Mouse (Mus musculus): Measurements from ENCODE around the gene Smco3. TPM values are rescaled to one million over a fixed set of nuclear protein-coding genes. Genes with fewer than 3 reads are reported as not detected.
"Not testable (repeated sequence)": the region's sequence is repeated elsewhere in the genome, so short reads cannot be mapped to it uniquely, and the experiment has no call there.

Smco3 gene
- 1 to 10 TPM in 1 of 2 experiments, under 1 TPM in 1; 0.62 to 1.6 TPM for total RNA-seq (2021)
- long read RNA-seq, experiment 1, partial matches to known transcripts, result 0 of 1 reads
- long read RNA-seq, experiment 1, other reads (novel, unspliced or antisense), result 0 of 1 reads
- long read RNA-seq, experiment 2, result 0 reads

DNA sequence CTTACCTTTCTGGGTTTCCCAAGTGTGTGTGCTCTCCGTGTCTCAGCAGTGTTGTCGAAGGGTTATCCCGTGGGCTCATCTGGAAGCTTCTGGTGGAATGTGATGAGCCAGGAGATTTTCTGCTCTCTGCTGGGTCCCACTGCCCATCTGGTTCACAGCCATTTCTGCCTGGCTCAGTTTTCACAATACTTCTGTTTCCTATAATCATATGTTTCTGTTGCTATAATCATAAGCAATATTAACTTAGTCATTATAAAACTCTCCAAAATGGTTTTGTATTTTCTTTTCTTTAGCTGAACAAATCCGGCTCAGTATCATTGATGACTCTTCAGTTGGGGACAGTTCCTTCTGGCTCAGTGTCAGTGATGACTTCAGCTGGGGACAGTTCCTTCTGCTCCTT, at the start of gene Smco3:
Gene Smco3, minus strand, starts transcription at position 101 of the 400 bp plus-strand sequence.
- intact Hi-C loops (cut with DNase I; ENCODE audit: low total_unique reads), result no loop called here
- DNase-seq, result no peak

DNA sequence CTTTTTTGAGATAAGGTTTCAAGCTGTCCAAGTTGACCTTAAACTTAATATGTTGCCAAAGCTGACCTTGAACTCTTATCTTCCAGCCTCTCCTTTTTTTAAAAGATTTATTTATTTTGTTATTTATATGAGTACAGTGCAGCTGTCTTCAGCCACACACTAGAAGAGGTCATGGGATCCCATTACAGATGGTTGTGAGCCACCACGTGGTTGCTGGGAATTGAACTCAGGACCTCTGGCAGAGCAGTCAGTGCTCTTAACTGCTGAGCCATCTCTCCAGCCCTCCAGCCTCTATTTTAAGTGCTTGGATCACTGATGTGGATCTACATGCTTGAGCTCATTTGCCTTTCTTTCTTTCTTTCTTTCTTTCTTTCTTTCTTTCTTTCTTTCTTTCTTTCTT, 49.5 kb upstream of the Smco3 start:
- intact Hi-C loops (cut with DNase I; ENCODE audit: low total_unique reads); DNase-seq: not testable (repeated sequence)

DNA sequence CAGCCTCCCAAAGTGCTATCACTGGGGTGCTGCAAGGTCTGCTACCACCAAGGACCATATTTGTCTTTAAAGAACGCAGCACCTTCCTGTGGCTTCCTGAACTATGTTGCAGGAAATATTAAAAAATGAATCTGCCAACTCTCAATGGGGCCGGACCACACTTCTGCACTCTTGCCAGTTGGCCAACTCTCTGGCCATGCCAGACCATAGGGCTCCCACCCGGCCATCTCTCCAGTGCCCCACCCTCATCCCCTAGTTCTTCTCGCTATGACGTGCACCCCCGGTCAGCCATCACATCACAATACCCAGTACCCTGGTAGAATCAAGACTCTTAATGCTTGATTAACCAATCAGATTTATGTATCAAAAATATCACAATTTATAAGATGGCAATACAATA, 48.7 kb upstream of the Smco3 start:
- DNase-seq, result no peak
- intact Hi-C loops (cut with DNase I; ENCODE audit: low total_unique reads), result no loop called here

DNA sequence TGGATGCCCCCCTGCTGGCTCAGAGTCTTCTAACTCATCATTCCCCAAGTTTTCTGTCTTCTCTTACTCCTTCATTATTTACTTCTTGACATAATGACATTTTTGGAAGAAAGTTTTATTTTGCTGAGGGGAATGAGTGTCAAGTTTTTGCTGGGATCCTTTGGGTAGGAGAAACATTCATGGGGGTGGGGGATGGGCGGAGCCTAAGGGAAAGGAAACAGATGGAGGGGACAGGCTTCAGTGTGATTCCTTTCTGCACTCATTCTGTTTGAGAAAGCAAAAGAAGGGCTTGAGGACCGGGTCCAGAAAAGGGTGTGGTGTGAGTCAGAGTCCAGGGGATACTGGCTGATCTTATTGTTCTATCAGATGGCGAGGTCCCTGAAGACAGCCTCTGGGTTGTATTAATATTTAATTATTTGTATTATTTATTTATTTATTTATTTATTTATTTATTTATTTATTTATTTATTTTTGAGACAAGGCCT, 48.2 kb upstream of the Smco3 start:
- intact Hi-C loops (cut with DNase I; ENCODE audit: low total_unique reads), result no loop called here
- DNase-seq, result peak; percentile 40

DNA sequence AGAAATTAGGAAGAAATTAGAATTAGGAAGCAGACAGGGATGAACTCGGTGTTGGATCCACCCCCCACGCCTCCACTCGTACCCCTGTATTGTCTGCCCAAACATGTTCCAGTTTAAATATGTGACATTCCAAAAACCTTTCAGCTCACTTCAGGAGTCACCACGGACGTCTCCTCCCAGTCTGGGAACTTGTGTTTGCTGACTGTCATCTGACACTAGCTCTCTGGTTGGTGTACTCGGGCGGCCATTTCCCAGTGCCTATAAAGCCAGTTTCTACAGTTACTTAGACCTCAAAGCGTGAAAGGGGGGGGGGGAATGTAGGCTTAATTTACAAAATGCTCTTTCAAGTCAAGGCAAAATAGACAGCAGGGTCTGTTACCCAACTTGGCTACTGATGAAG, 46.4 kb upstream of the Smco3 start:
- intact Hi-C loops (cut with DNase I; ENCODE audit: low total_unique reads), result no loop called here
- no peak for DNase-seq

DNA sequence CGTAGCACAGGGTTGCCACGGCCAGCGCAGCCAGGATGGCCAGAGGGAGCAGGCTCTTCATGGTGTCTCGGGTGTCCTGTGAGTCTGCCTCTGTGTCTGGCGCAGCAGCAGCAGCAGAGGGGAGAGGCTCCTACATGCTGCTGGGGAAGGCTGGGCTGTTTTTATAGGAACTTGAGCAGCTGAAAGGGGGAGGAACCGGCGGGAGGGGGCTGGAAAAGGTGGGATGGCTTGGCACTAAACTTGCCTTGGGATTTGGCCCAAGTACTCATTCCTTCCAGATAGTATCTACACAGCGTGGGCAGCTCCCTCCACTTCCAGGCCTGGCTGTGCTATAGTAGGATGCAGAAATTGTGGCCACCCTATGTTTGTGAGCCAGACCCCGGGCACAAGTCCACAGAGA, 40.4 kb upstream of the Smco3 start, which contains the start of gene Mgp:
Gene Mgp, minus strand, starts transcription at position 154 of the 400 bp plus-strand sequence.
- DNase-seq, result peak; percentile 46
- intact Hi-C loops (cut with DNase I; ENCODE audit: low total_unique reads), result no loop called here

DNA sequence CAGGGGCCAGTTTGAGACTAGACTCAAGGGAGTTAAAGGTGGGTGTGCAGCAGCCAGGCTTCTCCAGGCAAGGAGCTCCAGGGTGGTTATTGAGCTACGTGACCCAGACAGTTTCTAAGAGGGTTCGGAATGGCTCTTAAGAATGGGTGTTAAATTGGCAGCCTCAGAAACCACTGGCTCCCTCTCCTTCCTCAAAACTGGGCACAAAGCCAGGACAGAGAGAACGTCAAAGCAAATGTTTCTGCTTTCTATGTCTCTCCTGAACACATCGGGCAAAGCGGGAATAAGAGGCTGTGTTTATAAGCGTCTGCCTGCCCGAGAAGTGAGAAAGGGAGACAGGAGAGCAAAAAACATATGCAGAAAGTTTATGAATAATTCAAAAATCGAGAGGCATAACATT, 39.3 kb upstream of the Smco3 start:
- intact Hi-C loops (cut with DNase I; ENCODE audit: low total_unique reads), result no loop called here
- no peak for DNase-seq

DNA sequence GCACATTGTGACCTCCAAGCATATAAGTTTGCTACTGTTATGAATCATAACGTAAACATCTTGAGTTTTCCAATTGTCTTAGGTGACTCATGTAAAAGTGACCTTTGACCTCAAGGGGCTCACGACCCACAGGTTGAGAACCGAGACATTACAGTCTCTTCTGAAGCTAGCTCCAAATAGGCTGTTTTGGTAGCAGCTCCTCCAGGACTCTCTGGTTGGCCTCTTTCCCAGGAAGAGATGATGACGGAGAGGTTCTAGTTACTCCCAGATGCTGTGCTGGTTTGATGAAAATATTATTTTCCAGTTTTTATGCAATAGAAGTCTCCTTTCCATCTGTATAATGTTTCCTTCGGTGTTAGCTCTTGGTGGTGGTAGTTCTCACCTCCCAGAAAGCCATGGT, 33.7 kb upstream of the Smco3 start:
- DNase-seq, result no peak
- intact Hi-C loops (cut with DNase I; ENCODE audit: low total_unique reads), result no loop called here

DNA sequence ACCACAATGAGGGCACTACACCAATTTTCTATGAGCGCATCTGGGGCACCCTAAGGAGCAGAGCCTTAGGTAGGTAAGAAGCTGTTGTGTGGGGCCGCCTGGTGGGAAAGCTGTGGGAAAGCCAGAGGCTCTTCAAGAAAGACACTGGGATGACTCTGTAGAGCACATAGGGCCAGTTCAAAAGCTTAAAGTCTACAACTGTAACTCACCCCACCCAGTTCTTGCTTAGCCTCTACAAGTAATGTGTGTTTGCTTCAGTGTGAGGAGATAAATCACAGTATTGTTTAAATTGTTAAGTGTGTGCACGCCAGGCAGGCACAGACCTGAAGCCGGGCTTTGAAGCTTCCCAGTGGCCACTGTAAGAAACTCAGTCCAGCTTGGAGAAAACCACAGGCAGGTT, 30.9 kb upstream of the Smco3 start:
- intact Hi-C loops (cut with DNase I; ENCODE audit: low total_unique reads), result no loop called here

DNA sequence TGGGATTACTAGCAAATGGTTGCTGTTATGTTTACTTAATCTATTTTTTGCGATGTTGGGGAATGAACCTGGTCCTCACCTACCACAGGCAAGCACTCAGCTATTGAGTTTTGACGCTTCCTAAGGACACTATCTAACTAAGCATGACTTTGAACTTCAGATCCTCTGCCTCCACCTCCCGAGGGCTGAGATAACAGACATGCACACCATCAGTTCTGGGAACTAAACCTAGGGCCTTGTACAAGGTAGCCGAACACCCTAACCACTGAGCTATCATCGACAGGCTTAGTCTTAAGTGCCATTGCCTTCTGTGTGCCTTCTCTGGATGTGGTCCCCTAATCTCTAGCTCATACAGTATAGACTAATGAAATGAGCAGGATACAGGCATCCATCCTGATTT, 30.1 kb upstream of the Smco3 start:
- DNase-seq, result no peak
- intact Hi-C loops (cut with DNase I; ENCODE audit: low total_unique reads), result no loop called here

More for the DNA sequence above, 30.9 kb upstream of the Smco3 start:
- no peak for DNase-seq

DNA sequence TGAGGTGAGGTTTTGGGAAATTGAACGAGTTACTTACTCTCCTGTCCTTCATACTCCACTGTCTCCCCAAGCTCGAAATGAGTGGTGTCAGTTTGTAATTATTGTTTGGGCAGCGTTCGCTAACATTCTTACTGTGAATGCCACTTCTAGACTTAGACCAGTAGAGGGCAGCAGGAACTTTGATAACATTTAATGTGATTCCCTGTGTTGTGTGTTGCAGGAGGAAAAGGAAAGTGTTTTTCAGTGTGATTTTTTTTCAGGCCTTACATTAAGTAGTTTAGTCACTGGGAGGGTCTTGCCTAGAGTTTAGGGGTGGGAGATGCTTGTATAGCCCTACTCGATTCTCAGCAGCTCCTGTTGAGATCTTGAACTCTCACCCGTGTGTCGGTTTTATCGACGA, 25.8 kb upstream of the Smco3 start:
- intact Hi-C loops (cut with DNase I; ENCODE audit: low total_unique reads), result loop anchor here (2.0 to 5.0 kb wide), 3 partner anchors 60 to 121 kb away; no protein-coding TSS in a partner anchor
- no peak for DNase-seq

DNA sequence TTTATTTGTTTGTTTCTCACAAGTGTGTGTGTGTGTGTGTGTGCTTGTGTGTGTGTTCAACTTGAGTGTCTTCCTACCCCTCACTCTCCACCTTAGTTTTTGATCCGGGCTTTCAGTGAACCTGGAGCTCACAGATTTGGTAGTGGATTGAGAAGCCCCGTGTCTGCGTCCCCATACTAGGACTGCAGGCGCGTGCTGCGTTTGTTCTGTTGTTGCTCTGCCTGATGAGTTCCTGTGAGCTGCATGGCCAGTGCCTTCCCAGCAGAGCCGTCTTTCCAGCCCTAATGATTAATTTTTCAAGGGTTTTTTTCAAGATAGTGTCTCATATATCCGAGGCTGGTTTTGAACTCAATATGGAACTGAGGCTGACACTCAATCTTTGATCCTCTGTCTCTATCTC, 23.2 kb upstream of the Smco3 start:
- intact Hi-C loops (cut with DNase I; ENCODE audit: low total_unique reads), result no loop called here
- DNase-seq, result no peak

DNA sequence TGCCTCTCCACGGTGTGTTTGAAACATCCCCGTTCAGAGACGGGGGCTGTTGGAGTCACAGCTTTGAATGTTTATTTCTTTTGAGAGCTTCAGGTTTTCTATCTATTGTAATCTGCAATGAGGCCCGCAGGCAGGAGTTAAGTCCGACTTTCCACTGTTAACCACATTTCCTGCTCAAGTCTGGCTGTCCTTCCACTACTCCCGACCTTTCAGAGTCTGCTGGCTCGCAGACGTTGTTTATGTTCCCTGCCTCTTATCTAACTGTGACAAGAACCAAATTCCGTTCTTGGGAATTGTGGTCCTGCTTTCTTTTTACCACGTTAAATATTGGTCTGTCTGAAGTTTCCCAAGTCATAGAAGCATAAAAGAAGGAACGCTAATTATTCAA, 22.6 kb upstream of the Smco3 start:
- intact Hi-C loops (cut with DNase I; ENCODE audit: low total_unique reads), result no loop called here
- DNase-seq, result no peak

DNA sequence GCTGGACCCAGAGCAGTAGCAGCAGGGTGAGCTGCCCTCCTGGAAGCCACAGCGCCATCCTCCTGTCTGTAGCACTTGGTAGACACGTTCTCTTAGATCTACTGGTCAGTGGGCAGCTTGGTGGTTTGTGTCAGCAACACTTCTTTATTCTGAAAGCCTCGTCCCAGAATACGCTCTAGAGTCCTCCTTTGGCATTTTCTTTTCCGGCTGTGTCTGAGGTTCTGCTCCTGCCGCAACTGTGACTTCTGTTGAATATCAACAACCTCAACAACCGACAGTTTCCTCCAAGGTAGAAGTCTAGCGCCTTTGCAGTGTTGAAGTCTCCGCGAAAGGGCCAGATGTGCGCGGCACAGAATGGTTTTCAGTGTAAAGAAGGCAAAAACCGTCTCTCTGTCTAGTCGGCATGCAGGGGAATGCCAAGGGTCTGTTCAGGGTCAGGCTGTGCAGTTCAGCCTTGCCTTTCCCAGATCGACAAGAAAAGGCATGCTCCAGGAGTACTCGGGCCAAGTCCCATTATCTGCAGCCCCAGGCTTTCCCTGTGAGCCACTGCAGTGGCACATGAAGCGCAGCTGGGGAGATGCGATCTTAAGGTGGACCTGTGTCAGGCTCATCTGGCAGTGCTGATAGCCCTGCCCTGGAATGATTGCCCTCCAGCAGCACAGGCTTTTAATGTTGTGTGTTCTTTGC, 22.1 kb upstream of the Smco3 start, which contains the start of gene Art4:
Gene Art4, minus strand, starts transcription at position 548 of the 687 bp plus-strand sequence.
- intact Hi-C loops (cut with DNase I; ENCODE audit: low total_unique reads), result no loop called here
- DNase-seq, result no peak

DNA sequence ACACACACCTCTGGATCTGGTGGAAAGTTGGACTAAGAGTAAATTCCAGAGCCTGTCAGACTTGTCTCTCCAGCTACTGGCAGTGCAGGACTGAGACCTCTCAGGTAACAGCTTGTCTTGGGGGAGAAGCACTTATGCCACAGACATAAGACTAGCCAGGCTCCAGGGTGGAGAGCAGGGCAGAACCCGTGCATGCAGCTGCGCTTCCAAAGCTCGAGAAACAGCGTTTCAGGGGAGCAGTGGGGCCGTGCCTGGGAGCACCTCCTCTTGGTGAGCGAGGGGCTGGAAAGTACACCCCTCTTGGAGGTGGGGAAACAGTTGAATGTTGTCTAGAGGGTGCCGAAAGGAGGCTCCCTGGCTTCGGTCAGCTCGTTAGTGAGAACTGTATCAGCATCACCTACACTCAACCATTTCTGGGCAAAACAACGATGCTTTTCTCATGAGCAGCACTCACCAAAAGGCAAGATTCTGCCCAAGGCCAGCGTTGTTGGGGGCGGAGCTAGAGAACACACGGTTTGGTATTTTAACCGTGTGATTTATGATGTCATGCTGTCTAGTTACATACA, 20.9 kb upstream of the Smco3 start:
- no peak for DNase-seq
- intact Hi-C loops (cut with DNase I; ENCODE audit: low total_unique reads), result no loop called here

DNA sequence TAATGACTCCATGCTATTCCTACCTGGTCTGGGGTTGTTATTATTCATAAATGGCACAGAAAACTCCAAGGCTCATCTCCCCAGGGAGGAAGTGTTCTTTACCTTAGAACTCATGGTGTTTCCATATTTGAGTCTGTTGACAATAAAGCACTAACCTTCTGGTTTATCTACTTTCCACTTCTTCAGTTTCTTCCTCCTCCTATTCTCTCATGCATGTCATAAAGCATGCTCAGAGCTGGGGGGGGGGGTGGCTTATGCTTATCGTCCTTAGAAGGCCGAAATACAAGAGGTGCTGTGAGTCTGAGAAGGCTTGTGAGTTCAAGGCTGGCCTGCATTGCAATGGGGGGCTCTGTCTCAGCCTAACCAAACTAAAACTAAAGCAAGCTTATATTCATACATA, 19.9 kb upstream of the Smco3 start:
- no peak for DNase-seq
- intact Hi-C loops (cut with DNase I; ENCODE audit: low total_unique reads), result no loop called here

DNA sequence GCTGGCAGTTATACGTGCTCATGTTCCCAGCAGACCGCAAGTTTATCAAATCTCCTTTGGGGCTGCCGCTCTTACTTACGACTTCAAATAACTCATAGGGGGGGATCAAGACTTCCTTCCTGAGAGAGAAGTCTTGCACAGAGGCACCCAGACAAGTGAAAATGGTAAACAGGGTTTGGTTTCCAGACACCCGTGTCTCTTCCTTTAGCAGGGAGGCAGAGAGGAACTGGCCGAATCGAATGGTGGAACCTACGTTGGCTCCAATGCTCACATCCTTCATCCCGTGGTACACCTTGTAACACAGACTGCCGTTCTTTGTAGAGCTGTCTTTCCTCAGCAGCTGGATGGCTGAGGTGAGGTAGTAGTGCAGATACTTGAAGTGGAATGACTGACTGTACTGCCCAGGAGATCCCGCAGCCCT, 19.1 kb upstream of the Smco3 start:
- intact Hi-C loops (cut with DNase I; ENCODE audit: low total_unique reads), result no loop called here
- DNase-seq, result no peak

DNA sequence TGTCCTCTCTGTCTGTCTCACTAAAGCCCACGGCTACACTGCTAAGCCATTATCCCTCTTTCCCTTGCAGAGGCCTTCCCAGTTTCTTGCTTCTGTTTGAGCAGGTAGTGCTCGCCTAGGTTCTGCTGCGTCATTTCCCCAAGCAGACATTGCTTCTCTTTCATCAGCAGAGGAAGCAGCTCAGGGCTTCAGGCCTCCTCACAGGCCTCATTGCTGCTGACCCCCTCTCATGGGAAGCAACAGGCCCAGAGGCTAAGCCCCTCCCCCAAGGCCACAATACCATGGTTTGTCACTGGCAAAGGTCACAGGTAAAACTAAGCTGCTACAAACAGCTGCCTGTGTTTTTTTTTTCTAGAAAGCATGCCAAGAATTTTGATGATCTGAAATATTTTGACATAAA, 17.5 kb upstream of the Smco3 start:
- intact Hi-C loops (cut with DNase I; ENCODE audit: low total_unique reads), result no loop called here
- DNase-seq, result no peak

DNA sequence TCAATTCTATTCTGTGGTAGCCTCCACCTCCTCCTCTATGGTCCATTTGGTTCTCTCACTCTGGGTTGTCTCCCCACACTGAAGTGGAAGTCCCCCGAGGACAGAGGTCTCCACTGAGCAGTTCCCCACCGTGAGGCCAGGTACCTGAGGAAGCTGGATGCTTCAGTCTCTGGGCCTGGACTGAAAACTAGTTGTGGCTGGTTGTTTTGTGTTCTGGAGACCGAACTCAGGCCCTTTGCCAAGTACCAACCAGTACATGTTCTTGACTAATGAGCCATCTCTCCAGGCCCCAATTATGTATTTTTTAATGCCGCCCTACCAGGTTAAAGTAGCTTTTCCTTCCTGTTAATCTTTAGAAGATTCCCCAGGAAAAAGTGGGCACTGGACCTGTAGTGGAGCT, 17.1 kb upstream of the Smco3 start:
- intact Hi-C loops (cut with DNase I; ENCODE audit: low total_unique reads), result no loop called here
- DNase-seq, result no peak

DNA sequence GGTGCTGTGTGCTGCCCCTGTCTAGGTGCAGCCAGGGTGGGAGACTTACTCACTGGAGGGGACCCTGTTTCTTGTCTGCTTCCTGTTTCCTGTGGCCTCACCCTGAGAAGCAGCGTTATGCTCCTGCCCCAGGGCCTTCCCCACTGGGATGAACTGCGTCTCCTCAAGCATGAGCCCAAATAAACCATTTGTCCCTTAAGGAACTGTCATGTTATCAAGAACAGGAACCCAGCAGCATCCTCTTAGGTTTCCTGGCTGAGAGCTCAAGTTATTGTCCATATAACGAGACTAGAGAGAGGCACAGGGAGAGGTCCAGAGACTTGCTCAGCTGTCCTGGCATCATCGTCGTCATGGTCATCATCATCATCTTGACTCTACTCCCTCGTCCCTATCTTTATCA, 15.0 kb upstream of the Smco3 start:
- no peak for DNase-seq
- intact Hi-C loops (cut with DNase I; ENCODE audit: low total_unique reads), result no loop called here

DNA sequence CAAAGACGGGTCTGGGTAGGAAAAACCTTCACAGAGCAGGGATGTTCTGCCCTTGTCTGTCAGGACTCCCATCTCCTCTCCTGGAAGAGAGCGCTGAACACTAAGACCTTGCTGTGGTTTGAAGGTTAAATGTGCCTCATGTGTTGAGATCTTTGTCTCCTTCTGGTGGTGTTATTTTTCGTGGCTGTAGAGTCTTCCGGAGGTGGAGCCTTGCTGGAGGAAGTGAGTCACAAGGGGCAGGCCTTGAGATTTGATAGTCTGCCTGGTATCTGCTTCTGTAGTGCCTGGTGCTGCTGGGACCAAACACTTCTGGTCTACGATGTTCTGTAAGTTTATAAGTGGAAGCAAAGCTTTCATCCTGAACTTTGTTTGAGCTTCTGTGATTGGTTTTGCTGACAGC, 13.7 kb upstream of the Smco3 start:
- DNase-seq, result no peak

More for the DNA sequence above, 13.7 kb upstream of the Smco3 start:
- intact Hi-C loops (cut with DNase I; ENCODE audit: low total_unique reads), result no loop called here
